Mouse (Mus musculus) limb, embryonic 15.5 days (tissue): ENCODE data around the gene Lmntd1. TPM values are rescaled to one million over a fixed set of nuclear protein-coding genes. Genes with fewer than 3 reads are reported as not detected.
A peak's percentile ranks its signal among the peaks of the same experiment; 100 is the strongest.

ENCODE experiments used
- ATAC-seq: fragments of 200-750 bp; cut with Nextera tagmentation; 2 replicates; pipeline ENCODE4 v1.8.0; 2017; ENCODE audit warnings: low read depth, moderate TSS enrichment; ENCODE audit not compliant: insufficient number of reproducible peaks, low FRiP score, low TSS enrichment
- H3K27ac ChIP-seq: fragments of 300-500 bp; sonication (generic); 2 replicates; pipeline ENCODE4 v1.5.1; 2015; ENCODE audit warnings: moderate library complexity, mild to moderate bottlenecking, inconsistent platforms
- H3K27me3 ChIP-seq: fragments of 300-500 bp; sonication (generic); 2 replicates; pipeline ENCODE4 v1.6.1; 2015; ENCODE audit warnings: inconsistent platforms
- H3K36me3 ChIP-seq: fragments of 300-500 bp; sonication (generic); 2 replicates; pipeline ENCODE4 v1.6.1; 2015; ENCODE audit warnings: inconsistent platforms
- H3K4me1 ChIP-seq: fragments of 300-500 bp; sonication (generic); 2 replicates; pipeline ENCODE4 v1.6.1; 2015; ENCODE audit warnings: inconsistent platforms
- H3K4me2 ChIP-seq: fragments of 300-500 bp; sonication (generic); 2 replicates; pipeline ENCODE4 v1.6.1; 2015; ENCODE audit warnings: mild to moderate bottlenecking, inconsistent platforms
- H3K4me3 ChIP-seq: fragments of 300-500 bp; sonication (generic); 2 replicates; pipeline ENCODE4 v1.5.1; 2015; ENCODE audit warnings: mild to moderate bottlenecking, inconsistent platforms
- H3K9ac ChIP-seq: fragments of 300-500 bp; sonication (generic); 2 replicates; pipeline ENCODE4 v1.6.1; 2015; ENCODE audit warnings: inconsistent platforms
- H3K9me3 ChIP-seq: fragments of 300-500 bp; sonication (generic); 2 replicates; pipeline ENCODE4 v1.6.1; 2016; ENCODE audit warnings: inconsistent platforms
- WGBS: fragments of 180-500 bp; shearing (Covaris S2); methylation state at CpG from one replicate; pipeline ENCODE4 v1.1.7; 2015; 5-methylcytosine and 5-hydroxymethylcytosine counted together
- polyA plus RNA-seq: library from polyadenylated mRNA; unstranded; fragments of >200 nt; fragmentation: Nextera tagmentation; extraction: Ambion mirVana; gene quantifications from 2 replicates; pipeline ENCODE4 v1.2.1, GENCODE M21; 2015

Gene Lmntd1
- polyA plus RNA-seq, 1 experiment from 2014 or later, result 0.86 TPM

- Histone ChIP-seq H3K36me3 (no peaks in the 10 kb centered on the region), H3K27ac (no peak overlapping the region), H3K27me3 (no peaks in the 10 kb centered on the region), H3K4me2 (no peak overlapping the region), H3K4me1 (peaks cover 1% of the 10 kb centered on the region), H3K4me3 (no peak overlapping the region), H3K9ac (no peak overlapping the region), H3K9me3 (no peaks in the 10 kb centered on the region)
- ATAC-seq, result no peak
- 75% methylated on average over 5 of the region's 5 CpGs for WGBS
Observed at GRCm38 (mm10) chr6:145550993-145551392, 63.1 kb downstream of the Lmntd1 start.

GRCm38 (mm10) chr6:145545927-145546641 lies 68.0 kb downstream of the Lmntd1 start:
- H3K36me3 ChIP-seq, result no peaks in the 10 kb centered on the region
- no peak overlapping the region for H3K4me3 ChIP-seq
- no peak overlapping the region for H3K4me2 ChIP-seq
- WGBS, result 20% methylated on average over 13 of the region's 13 CpGs
- peaks cover 3% of the 10 kb centered on the region for H3K4me1 ChIP-seq
- H3K9me3 ChIP-seq, result no peaks in the 10 kb centered on the region
- no peak overlapping the region for H3K9ac ChIP-seq
- H3K27me3 ChIP-seq, result no peaks in the 10 kb centered on the region
- ATAC-seq, result 0 out of 2 replicates have a peak, but pooled peaks have one; percentile 24
- peak overlapping the region; percentile 67; the same call in 1 of the 2 replicates for H3K27ac ChIP-seq

GRCm38 (mm10) chr6:145544838-145545237 lies 69.3 kb downstream of the Lmntd1 start:
- Histone ChIP-seq H3K4me2 (no peak overlapping the region), H3K4me3 (no peak overlapping the region), H3K9me3 (no peaks in the 10 kb centered on the region), H3K27me3 (no peaks in the 10 kb centered on the region), H3K4me1 (peaks cover 3% of the 10 kb centered on the region), H3K9ac (no peak overlapping the region), H3K36me3 (no peaks in the 10 kb centered on the region), H3K27ac (no peak overlapping the region)
- no peak for ATAC-seq
- WGBS, result 81% methylated on average over 2 of the region's 2 CpGs

- Histone ChIP-seq H3K36me3 (no peaks in the 10 kb centered on the region), H3K27me3 (no peaks in the 10 kb centered on the region), H3K9ac (no peak overlapping the region), H3K4me3 (no peak overlapping the region), H3K9me3 (no peaks in the 10 kb centered on the region), H3K4me2 (no peak overlapping the region), H3K27ac (no peak overlapping the region), H3K4me1 (peaks cover 6% of the 10 kb centered on the region)
- WGBS, result 75% methylated on average over 12 of the region's 12 CpGs
- no peak for ATAC-seq
Observed at GRCm38 (mm10) chr6:145544304-145544703, 69.8 kb downstream of the Lmntd1 start.

- Histone ChIP-seq H3K4me1 (peaks cover 2% of the 10 kb centered on the region; the same call in 1 of the 2 replicates), H3K9me3 (no peaks in the 10 kb centered on the region), H3K36me3 (no peaks in the 10 kb centered on the region), H3K27me3 (no peaks in the 10 kb centered on the region), H3K9ac (no peak overlapping the region), H3K4me3 (no peak overlapping the region), H3K4me2 (no peak overlapping the region), H3K27ac (no peak overlapping the region)
- no peak for ATAC-seq
- WGBS, result 30% methylated on average over 6 of the region's 6 CpGs
Observed at GRCm38 (mm10) chr6:145539568-145539859, 74.6 kb downstream of the Lmntd1 start.

GRCm38 (mm10) chr6:145538787-145539567 lies 75.1 kb downstream of the Lmntd1 start:
- H3K27ac ChIP-seq, result no peak overlapping the region
- no peak overlapping the region for H3K4me2 ChIP-seq
- no peaks in the 10 kb centered on the region for H3K9me3 ChIP-seq
- ATAC-seq, result no peak
- 50% methylated on average over 11 of the region's 11 CpGs for WGBS
- no peak overlapping the region for H3K9ac ChIP-seq
- H3K27me3 ChIP-seq, result no peaks in the 10 kb centered on the region
- H3K4me3 ChIP-seq, result no peak overlapping the region
- H3K4me1 ChIP-seq, result peaks cover 2% of the 10 kb centered on the region; the same call in 1 of the 2 replicates
- no peaks in the 10 kb centered on the region for H3K36me3 ChIP-seq

GRCm38 (mm10) chr6:145530464-145530863 lies 83.7 kb downstream of the Lmntd1 start:
- Histone ChIP-seq H3K4me1 (no peaks in the 10 kb centered on the region), H3K4me2 (no peak overlapping the region), H3K27me3 (no peaks in the 10 kb centered on the region), H3K4me3 (no peak overlapping the region), H3K9ac (no peak overlapping the region), H3K27ac (no peak overlapping the region), H3K36me3 (no peaks in the 10 kb centered on the region), H3K9me3 (no peaks in the 10 kb centered on the region)
- ATAC-seq, result no peak
- WGBS, result 72% methylated on average over 3 of the region's 3 CpGs

GRCm38 (mm10) chr6:145523337-145523736 lies 90.8 kb downstream of the Lmntd1 start:
- Histone ChIP-seq H3K27me3 (no peaks in the 10 kb centered on the region), H3K4me2 (no peak overlapping the region), H3K9me3 (no peaks in the 10 kb centered on the region), H3K27ac (no peak overlapping the region), H3K4me1 (0 out of 2 replicates have a peak, but pooled peaks cover 2% of the 10 kb centered on the region), H3K4me3 (no peak overlapping the region), H3K9ac (no peak overlapping the region), H3K36me3 (no peaks in the 10 kb centered on the region)
- 84% methylated on average over 9 of the region's 9 CpGs for WGBS
- ATAC-seq, result no peak

- H3K27me3 ChIP-seq, result no peaks in the 10 kb centered on the region
- H3K27ac ChIP-seq, result no peak overlapping the region
- no peak overlapping the region for H3K9ac ChIP-seq
- H3K36me3 ChIP-seq, result no peaks in the 10 kb centered on the region
- 81% methylated on average over 12 of the region's 12 CpGs for WGBS
- no peak overlapping the region for H3K4me3 ChIP-seq
- H3K4me2 ChIP-seq, result no peak overlapping the region
- 0 out of 2 replicates have a peak, but pooled peaks cover 2% of the 10 kb centered on the region for H3K4me1 ChIP-seq
- no peak for ATAC-seq
- no peaks in the 10 kb centered on the region for H3K9me3 ChIP-seq
Observed at GRCm38 (mm10) chr6:145522617-145523016, 91.5 kb downstream of the Lmntd1 start.

GRCm38 (mm10) chr6:145517002-145517401 lies 97.1 kb downstream of the Lmntd1 start:
- Histone ChIP-seq H3K4me3 (no peak overlapping the region), H3K9me3 (no peaks in the 10 kb centered on the region), H3K36me3 (no peaks in the 10 kb centered on the region), H3K27me3 (no peaks in the 10 kb centered on the region), H3K27ac (no peak overlapping the region), H3K9ac (no peak overlapping the region), H3K4me1 (peaks cover 15% of the 10 kb centered on the region), H3K4me2 (no peak overlapping the region)
- ATAC-seq, result no peak
- WGBS, result 55% methylated on average over 10 of the region's 10 CpGs

- Histone ChIP-seq H3K9ac (no peak overlapping the region), H3K27ac (peak overlapping the region; percentile 24; the same call in 1 of the 2 replicates), H3K9me3 (no peaks in the 10 kb centered on the region), H3K4me3 (no peak overlapping the region), H3K4me1 (peaks cover 15% of the 10 kb centered on the region), H3K4me2 (0 out of 2 replicates have a peak overlapping the region, but pooled peaks have one; percentile 4), H3K36me3 (no peaks in the 10 kb centered on the region), H3K27me3 (no peaks in the 10 kb centered on the region)
- no peak for ATAC-seq
- WGBS, result 25% methylated on average over 10 of the region's 10 CpGs
Observed at GRCm38 (mm10) chr6:145515859-145516581, 98.1 kb downstream of the Lmntd1 start.

- Histone ChIP-seq H3K9me3 (no peaks in the 10 kb centered on the region), H3K27me3 (no peaks in the 10 kb centered on the region), H3K4me2 (no peak overlapping the region), H3K27ac (no peak overlapping the region), H3K4me1 (peaks cover 11% of the 10 kb centered on the region), H3K36me3 (no peaks in the 10 kb centered on the region), H3K9ac (no peak overlapping the region), H3K4me3 (no peak overlapping the region)
- WGBS, result 74% methylated on average over 8 of the region's 8 CpGs
- ATAC-seq, result no peak
Observed at GRCm38 (mm10) chr6:145511265-145511664, 102.9 kb downstream of the Lmntd1 start.
